Mouse (Mus musculus) stomach, postnatal 0 days (tissue): ENCODE measurements around the gene Irf4.

Experiments
- CTCF ChIP-seq: IDR thresholded peaks from 2 replicates; pipeline ENCODE4 v1.5.1; 2016; ENCODE audit warnings: antibody characterized with exemption, low read depth, mild to moderate bottlenecking, moderate library complexity
- EP300 ChIP-seq: optimal IDR thresholded peaks from 2 replicates; pipeline ENCODE3; 2016; ENCODE audit warnings: antibody characterized with exemption

- TF ChIP-seq CTCF (no peak), EP300 (no peak)
Observed at GRCm38 (mm10) chr13:30715573-30715972, 33.5 kb upstream of the Irf4 start.
